Mouse (Mus musculus) right cerebral cortex, postnatal 10 days (tissue): ENCODE measurements at regions not wholly inside any gene's neighbourhood (a gene's known extent, or its start where the extent isn't known, plus 50 kb on each side); places are given as distances from the start of the nearest gene placed in this dataset.
A peak's percentile ranks its signal among the peaks of the same experiment; 100 is the strongest.

Source experiments
- DNase-seq, 2 experiments: peaks; one replicate each; pipeline ENCODE4 v3.0.0; 2021; ENCODE audit warnings: low spot score in 2 of 2

- DNase-seq, result no peak
These were observed 53.4 kb downstream of the Cartpt start for GRCm38 (mm10) chr13:99847531-99847930.

- DNase-seq, result peak; percentile 83 to 84
These were observed 58.3 kb downstream of the Cartpt start for GRCm38 (mm10) chr13:99842626-99843025.

- no peak for DNase-seq
These were observed 61.4 kb downstream of the Cartpt start for GRCm38 (mm10) chr13:99839446-99839845.

- peak; percentile 88 to 91 for DNase-seq
These were observed 63.0 kb downstream of the Cartpt start for GRCm38 (mm10) chr13:99837772-99838425.

DNA sequence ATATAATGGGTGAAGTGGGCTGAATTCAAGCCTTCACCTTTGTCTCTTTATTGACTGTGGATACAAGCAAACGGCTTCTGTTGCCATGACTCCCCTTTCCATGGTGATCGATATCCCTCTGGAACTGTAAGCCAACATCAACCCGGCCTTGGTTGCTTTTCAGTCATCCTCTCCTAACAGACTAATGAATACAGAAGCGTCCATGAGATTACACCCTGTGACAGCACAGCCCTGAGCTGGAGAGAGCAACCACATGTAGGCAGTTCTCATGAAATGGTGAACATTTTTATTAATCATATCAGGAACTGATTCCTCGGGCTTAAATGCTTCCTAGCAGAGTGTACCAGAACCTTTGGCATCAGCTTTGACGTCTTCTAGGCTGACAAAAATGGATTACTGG lies 63.7 kb downstream of the Cartpt start:
- DNase-seq, result no peak

DNA sequence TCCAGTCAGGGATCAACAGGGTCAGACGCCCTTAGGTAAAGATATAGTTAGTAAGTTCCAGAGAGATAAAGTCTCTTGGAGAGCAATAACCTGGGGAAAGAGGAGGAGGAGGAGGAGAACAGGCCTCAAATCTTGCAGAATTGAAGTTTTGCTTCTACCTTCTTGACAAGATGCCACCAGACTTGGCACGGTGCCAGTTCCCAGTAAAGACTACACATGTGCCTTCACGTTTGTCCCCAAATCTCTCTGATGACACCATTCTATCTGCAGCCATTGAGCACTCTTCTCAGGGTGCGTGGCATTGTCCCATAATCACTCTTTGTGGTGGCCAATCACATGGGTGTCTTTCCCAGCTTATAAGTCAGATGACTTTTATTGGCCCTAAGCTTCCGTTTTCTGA lies 64.3 kb downstream of the Cartpt start:
- peak in 1 of 2 experiments; percentile 61 for DNase-seq

DNA sequence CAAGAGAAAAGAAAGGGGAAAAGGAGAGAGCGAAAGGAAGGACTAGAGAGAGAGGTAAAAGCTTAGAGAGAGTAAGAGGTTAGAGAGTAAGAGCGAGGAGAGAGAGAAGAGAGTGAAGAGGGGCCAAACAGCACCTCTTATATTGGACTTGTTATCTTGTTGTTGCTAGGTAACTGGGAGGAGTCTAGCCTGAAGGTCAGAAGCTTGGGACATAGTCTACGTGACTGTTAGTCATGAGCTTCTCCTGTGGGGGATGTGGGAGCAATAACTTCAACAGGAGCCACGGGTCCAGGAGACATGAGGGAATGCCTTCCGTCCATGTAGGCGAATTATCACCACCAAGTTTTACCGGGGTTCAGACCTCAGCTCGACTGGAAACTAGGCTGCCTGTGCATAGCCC lies 65.4 kb downstream of the Cartpt start:
- DNase-seq, result no peak

DNA sequence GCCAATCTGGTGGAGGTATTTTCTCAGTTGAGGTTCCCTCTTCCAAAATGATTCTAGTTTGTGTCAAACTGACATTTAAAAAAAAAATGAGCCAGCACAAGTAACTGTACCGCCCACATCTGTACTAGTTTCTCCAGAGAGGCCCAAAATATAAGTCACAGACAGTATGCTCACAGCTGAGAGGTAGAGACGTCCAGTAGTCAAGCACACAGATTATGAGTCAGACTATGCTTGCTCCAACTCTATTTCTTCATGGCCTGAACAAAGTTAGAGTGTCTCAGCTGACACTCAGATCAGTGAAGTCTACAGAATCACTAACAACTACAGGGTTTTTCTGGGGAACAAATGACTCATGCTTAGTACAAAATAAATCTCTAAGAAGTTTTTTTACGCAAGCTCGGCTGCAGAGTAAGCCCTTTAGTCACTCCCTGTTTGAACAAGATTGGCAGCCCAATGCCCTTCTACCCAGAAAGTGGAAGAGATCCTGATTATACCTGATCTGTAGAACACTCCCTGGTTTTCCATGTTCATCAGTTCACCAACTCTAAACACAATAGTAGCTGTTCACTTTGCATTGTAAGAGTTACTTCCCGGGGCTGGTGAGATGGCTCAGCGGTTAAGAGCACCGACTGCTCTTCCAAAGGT lies 70.7 kb downstream of the Cartpt start:
- DNase-seq, result no peak

DNA sequence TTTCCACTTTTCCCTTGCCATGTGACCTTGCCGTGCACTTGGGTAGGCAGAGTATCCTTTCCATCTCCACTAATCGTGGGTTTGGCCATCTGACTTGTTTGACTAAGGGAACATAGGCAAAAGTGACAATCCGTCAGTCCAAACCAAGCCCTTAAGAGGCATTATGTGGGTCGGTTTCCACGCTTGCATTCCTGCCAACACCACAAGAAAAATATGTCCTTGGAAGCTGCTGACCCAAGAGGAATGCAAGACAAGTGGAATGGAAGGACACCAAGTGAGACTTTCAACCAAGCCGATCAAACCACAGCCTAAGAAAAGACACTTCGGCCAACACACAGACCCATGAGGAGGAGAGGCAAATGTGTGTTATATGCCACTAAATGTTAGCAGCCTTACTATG lies 73.3 kb downstream of the Cartpt start:
- no peak for DNase-seq

GRCm38 (mm10) chr13:99824625-99825024 lies 76.3 kb downstream of the Cartpt start:
- no peak for DNase-seq

DNA sequence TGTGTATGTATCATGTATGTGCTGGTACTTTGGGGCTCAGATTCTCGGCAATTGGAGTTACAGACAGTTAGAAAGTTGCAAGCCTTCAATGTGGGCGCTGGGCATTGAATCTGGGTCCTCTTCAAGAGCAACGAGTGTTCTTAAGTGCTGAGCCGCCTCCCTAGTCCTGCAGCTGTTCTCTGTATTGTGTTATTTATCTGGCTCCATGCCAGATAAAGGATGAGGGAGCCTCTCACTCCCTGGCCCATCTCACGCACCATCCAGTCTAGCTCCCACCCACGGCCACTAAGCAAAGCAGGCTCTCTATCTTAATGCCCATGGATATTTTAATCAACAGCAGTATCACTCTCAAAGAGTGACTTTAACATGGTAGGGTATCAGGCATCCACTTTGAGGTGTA lies 84.2 kb downstream of the Cartpt start:
- no peak for DNase-seq

DNA sequence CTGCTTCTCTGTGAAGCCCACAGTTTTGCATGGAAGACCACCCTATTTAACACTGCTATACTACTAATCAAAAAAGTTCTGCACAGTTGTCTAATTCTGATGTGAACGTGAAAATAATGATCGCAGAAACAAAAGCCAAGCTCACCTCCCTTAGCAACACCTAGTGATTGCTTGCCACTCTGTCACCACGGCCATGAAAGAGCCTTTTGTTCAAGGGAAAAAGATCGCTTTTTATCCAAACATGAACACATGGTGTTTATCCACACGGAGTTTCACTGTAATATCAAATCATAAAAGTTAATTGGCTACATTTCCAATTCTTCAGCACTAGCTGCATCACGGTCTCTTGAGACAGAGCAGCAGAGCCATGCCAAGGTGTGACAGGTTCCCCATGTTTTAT lies 85.1 kb downstream of the Cartpt start:
- no peak for DNase-seq

DNA sequence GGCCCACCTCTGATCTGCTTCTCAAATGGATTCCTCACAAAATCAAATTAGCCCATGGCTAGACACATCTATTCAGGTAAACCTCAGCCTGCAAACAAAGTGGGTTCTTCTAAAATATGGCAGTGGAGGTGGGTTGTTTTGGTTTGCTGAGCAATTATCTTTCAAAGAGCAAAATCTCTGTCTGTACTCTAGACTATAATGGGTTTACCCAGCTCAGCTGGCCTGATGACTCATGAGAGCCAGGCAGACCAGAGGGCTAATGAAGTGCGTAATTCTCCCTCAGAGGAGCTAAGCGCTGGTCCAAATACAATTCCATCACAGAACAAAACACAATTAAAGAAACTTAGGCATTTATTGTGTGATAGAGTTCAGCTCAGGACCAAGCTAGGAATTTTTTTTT lies 86.1 kb downstream of the Cartpt start:
- DNase-seq, result no peak

DNA sequence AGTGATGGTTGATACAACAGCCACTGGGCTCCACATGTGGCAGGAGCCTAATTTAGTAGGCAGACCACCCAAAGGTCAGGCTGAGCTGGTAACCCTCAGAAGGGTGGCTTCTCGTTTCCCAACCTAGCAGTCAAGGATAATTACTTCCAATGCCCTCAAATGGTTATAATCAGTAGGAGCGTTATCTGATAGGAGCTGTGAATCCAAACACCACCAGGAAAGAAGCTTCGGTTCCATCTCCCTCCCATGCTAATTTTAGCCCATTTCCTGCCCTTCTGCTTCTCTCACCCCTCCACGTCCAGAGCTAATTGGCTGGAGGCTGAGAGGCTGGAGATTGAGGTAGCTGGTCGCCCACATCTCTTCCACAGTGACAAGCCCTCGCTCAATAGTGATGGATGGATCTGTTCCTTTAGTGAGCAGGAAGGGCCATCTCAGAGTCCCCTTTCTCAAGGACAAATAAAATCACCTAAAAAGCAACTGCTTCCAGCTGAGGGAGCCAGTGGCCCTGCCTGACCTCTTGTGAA lies 86.8 kb downstream of the Cartpt start:
- DNase-seq, result no peak

DNA sequence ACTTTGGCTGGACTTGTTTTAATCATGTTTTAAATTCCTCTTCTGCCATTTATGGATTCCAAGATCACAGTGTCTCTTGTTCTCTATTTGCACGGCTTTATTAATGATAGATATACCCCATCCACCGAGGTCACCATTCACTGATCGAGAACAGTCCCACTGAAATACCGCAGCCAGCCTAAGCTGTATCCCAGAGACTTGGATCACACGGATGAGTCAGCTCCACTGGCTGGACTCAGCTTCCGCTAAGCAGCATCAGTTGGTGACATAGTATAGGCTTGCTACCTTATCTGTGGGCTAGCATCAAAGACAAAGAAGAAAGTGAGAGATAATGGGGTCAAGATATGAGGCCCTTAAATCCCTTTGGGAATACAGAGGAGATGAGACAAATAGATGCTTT lies 106.4 kb downstream of the Cartpt start:
- DNase-seq, result no peak

- DNase-seq, result no peak
These were observed 107.0 kb downstream of the Cartpt start for GRCm38 (mm10) chr13:99793786-99794435.

DNA sequence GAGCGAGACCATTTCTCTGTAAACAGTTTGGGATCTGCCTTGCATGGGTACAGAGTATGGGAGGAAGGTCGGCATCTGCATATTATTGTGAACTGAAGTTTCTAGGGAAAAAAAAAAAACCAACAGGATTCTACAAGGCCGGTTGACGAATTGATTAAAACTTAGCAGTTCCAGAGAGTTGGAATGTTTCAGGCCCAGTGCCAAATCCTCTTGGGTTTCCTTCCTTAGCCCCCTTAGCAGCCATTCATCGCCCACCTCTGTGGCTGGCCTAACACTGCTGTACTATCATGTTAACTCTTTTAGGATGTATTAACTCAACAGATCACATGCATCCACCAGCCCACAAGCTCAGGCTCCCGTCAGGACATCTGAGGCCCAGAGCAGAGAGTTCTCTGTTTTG lies 107.9 kb downstream of the Cartpt start:
- no peak for DNase-seq

DNA sequence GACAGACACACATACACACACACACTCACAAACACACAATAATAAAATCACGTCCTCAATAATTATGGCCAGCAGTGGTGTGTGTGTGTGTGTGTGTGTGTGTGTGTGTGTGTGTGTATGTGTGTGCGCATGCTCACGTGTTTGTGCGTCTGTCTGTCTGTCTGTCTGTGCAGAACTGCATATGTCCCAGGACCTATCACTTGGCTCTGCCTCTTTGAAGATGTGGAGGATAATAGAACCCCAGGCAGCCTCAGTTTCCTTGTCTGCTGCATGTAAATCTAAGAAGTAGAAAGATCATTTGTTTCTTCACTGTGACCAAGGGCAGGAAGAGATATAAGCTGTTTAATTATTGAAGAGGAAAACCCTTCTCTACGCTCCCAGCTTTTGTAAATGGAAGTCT lies 109.9 kb downstream of the Cartpt start:
- no peak for DNase-seq

- DNase-seq, result no peak
These were observed 113.1 kb downstream of the Cartpt start for GRCm38 (mm10) chr13:99787760-99788159.

DNA sequence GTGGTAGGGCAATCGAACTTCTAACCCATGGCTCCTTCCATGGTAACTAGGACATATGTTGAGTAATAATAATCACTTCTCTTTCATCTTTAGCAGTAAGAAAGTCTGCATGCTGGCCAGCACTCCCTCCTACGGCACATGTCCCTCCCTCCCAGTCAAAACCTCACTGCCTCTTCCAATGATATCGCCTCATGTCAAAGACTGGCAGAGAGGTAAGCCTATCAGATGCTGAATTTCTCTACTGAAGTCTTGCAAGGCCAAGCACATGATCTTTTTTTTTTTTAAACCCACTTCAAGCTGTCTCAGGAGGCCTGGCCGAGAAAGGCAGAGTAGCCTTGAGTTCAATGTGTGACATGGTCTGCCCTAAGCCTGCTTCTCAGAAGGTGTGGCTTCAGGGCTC lies 115.5 kb downstream of the Cartpt start:
- no peak for DNase-seq

- no peak for DNase-seq
These were observed 116.6 kb downstream of the Cartpt start for GRCm38 (mm10) chr13:99784314-99784713.

DNA sequence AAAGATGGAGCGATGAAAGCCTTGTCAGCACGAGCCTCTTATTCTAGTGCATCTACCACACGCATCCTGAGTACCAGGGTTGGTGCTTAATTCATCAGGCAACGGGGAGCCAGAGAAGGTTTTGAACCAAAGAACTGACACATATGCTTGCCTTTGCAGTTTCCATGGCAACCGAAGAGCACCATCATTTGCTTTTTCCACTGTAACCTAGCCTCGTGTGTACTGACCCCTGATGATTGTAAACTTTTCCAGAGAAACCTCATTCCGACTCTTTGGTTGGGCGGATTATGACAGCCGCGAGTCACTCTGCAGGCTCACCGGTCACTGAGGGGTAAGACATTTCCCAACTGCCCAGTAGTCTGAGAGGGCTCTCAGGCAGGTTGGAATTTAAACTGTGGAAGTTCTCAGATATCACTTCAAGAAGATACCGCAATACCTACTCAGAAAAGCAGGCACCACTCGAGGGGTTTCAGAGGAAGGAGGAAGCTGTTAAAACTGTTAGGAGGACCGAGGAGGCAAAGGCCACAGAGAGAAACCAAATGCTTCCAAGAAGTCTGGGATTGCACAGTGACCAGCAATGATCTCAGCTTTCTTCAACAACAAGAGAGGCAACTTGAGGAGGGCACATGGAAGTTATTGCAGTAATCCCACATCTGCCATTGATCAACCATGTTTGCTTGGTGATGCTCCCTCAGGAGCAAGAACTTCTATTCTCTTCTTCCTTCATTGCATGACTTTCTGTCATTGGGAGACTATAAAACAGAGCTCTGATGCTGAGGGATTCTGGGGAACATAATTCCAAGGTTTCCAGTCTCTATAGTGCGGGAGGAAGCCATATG lies 117.8 kb downstream of the Cartpt start:
- DNase-seq, result no peak
